Mouse (Mus musculus) splenic B cell, adult 2 months (primary cell): ENCODE measurements around the gene Phactr3.

Experiments
- DNase-seq: peaks from one replicate; pipeline ENCODE4 v3.0.0-alpha.2; 2011; ENCODE audit warnings: low read depth, low spot score
- H3K27me3 ChIP-seq: 2 replicates; pipeline ENCODE4 v1.6.1; 2012; ENCODE audit warnings: mild to moderate bottlenecking, low read length, moderate library complexity, mixed read lengths; ENCODE audit not compliant: control insufficient read depth, poor library complexity, insufficient read depth, severe bottlenecking
- H3K36me3 ChIP-seq: 2 replicates; pipeline ENCODE4 v1.6.1; 2012; ENCODE audit warnings: mild to moderate bottlenecking, low read length, moderate library complexity, mixed read lengths; ENCODE audit not compliant: control insufficient read depth, poor library complexity, insufficient read depth, severe bottlenecking

Gene Phactr3

GRCm38 (mm10) chr2:178153601-178154000 lies 34.8 kb downstream of the Phactr3 start:
- no peaks in the 10 kb centered on the region for H3K27me3 ChIP-seq
- no peak for DNase-seq
- no peaks in the 10 kb centered on the region for H3K36me3 ChIP-seq

GRCm38 (mm10) chr2:178154129-178154528 lies 35.4 kb downstream of the Phactr3 start:
- no peak for DNase-seq

GRCm38 (mm10) chr2:178154576-178154975 lies 35.8 kb downstream of the Phactr3 start:
- H3K27me3 ChIP-seq, result no peaks in the 10 kb centered on the region
- H3K36me3 ChIP-seq, result no peaks in the 10 kb centered on the region
- no peak for DNase-seq

More at GRCm38 (mm10) chr2:178154129-178154528, 35.4 kb downstream of the Phactr3 start:
- Histone ChIP-seq H3K36me3 (no peaks in the 10 kb centered on the region), H3K27me3 (no peaks in the 10 kb centered on the region)

GRCm38 (mm10) chr2:178155176-178155916 lies 36.6 kb downstream of the Phactr3 start:
- Histone ChIP-seq H3K27me3 (no peaks in the 10 kb centered on the region), H3K36me3 (no peaks in the 10 kb centered on the region)
- DNase-seq, result no peak

GRCm38 (mm10) chr2:178155917-178156282 lies 37.1 kb downstream of the Phactr3 start:
- H3K27me3 ChIP-seq, result no peaks in the 10 kb centered on the region
- no peaks in the 10 kb centered on the region for H3K36me3 ChIP-seq
- DNase-seq, result no peak

GRCm38 (mm10) chr2:178158936-178159335 lies 40.2 kb downstream of the Phactr3 start:
- H3K27me3 ChIP-seq, result no peaks in the 10 kb centered on the region
- H3K36me3 ChIP-seq, result no peaks in the 10 kb centered on the region
- DNase-seq, result no peak

- no peaks in the 10 kb centered on the region for H3K36me3 ChIP-seq
- no peak for DNase-seq
- no peaks in the 10 kb centered on the region for H3K27me3 ChIP-seq
These were observed 45.2 kb downstream of the Phactr3 start for GRCm38 (mm10) chr2:178163981-178164380.

GRCm38 (mm10) chr2:178165943-178166342 lies 47.2 kb downstream of the Phactr3 start:
- no peaks in the 10 kb centered on the region for H3K27me3 ChIP-seq
- H3K36me3 ChIP-seq, result no peaks in the 10 kb centered on the region
- no peak for DNase-seq

- Histone ChIP-seq H3K27me3 (no peaks in the 10 kb centered on the region), H3K36me3 (no peaks in the 10 kb centered on the region)
These were observed 51.2 kb downstream of the Phactr3 start for GRCm38 (mm10) chr2:178169983-178170382.

GRCm38 (mm10) chr2:178173951-178174350 lies 55.2 kb downstream of the Phactr3 start:
- Histone ChIP-seq H3K27me3 (no peaks in the 10 kb centered on the region), H3K36me3 (no peaks in the 10 kb centered on the region)
- no peak for DNase-seq

More at GRCm38 (mm10) chr2:178169983-178170382, 51.2 kb downstream of the Phactr3 start:
- no peak for DNase-seq

GRCm38 (mm10) chr2:178175286-178175931 lies 56.6 kb downstream of the Phactr3 start:
- no peak for DNase-seq
- Histone ChIP-seq H3K36me3 (no peaks in the 10 kb centered on the region), H3K27me3 (no peaks in the 10 kb centered on the region)

- no peak for DNase-seq
- no peaks in the 10 kb centered on the region for H3K27me3 ChIP-seq
- no peaks in the 10 kb centered on the region for H3K36me3 ChIP-seq
These were observed 65.5 kb downstream of the Phactr3 start for GRCm38 (mm10) chr2:178184251-178184650.

- Histone ChIP-seq H3K36me3 (no peaks in the 10 kb centered on the region), H3K27me3 (no peaks in the 10 kb centered on the region)
- no peak for DNase-seq
These were observed 66.1 kb downstream of the Phactr3 start for GRCm38 (mm10) chr2:178184862-178185261.

- no peak for DNase-seq
- Histone ChIP-seq H3K27me3 (no peaks in the 10 kb centered on the region), H3K36me3 (no peaks in the 10 kb centered on the region)
These were observed 70.2 kb downstream of the Phactr3 start for GRCm38 (mm10) chr2:178188988-178189387.

GRCm38 (mm10) chr2:178192881-178193280 lies 74.1 kb downstream of the Phactr3 start:
- H3K36me3 ChIP-seq, result no peaks in the 10 kb centered on the region
- DNase-seq, result no peak
- H3K27me3 ChIP-seq, result no peaks in the 10 kb centered on the region
